Mouse (Mus musculus) forebrain, embryonic 11.5 days (tissue): Measurements from ENCODE around the gene Hist1h2aa. TPM values are rescaled to one million over a fixed set of nuclear protein-coding genes. Genes with fewer than 3 reads are reported as not detected.

Experiments
- ATAC-seq: fragments of 200-750 bp; cut with Nextera tagmentation; replicated peaks from 2 replicates; pipeline ENCODE4 v1.8.0; 2017; ENCODE audit warnings: moderate TSS enrichment; ENCODE audit not compliant: low FRiP score
- DNase-seq: peaks from one replicate; pipeline ENCODE4 v3.0.0-alpha.2; 2017; ENCODE audit warnings: low spot score
- H3K27ac ChIP-seq: fragments of 300-500 bp; sonication (generic); 2 replicates; pipeline ENCODE4 v1.5.1; 2014; ENCODE audit warnings: low read depth, low read length
- H3K27me3 ChIP-seq: fragments of 300-500 bp; sonication (generic); 2 replicates; pipeline ENCODE4 v1.6.1; 2014; ENCODE audit warnings: mild to moderate bottlenecking, low read length, mixed read lengths; ENCODE audit not compliant: control insufficient read depth, insufficient read depth
- H3K36me3 ChIP-seq: fragments of 300-500 bp; sonication (generic); 2 replicates; pipeline ENCODE4 v1.6.1; 2014; ENCODE audit warnings: mild to moderate bottlenecking, low read length, moderate library complexity, mixed read lengths; ENCODE audit not compliant: control insufficient read depth, insufficient read depth
- H3K4me1 ChIP-seq: fragments of 300-500 bp; sonication (generic); replicated peaks from 2 replicates; pipeline ENCODE4 v1.6.1; 2014; ENCODE audit warnings: low read length, mixed read lengths; ENCODE audit not compliant: control insufficient read depth, insufficient read depth
- H3K4me2 ChIP-seq: fragments of 300-500 bp; sonication (generic); 2 replicates; pipeline ENCODE4 v1.6.1; 2014; ENCODE audit warnings: low read depth, mild to moderate bottlenecking, low read length, moderate library complexity, mixed read lengths; ENCODE audit not compliant: severe bottlenecking
- H3K4me3 ChIP-seq: fragments of 300-500 bp; sonication (generic); 2 replicates; pipeline ENCODE4 v1.5.1; 2014; ENCODE audit warnings: low read depth, low read length
- H3K9ac ChIP-seq: fragments of 300-500 bp; sonication (generic); 2 replicates; pipeline ENCODE4 v1.6.1; 2014; ENCODE audit warnings: low read length
- H3K9me3 ChIP-seq: fragments of 300-500 bp; sonication (generic); 2 replicates; pipeline ENCODE4 v1.6.1; 2016; ENCODE audit warnings: low read length, mixed read lengths; ENCODE audit not compliant: control insufficient read depth
- WGBS: fragments of 180-500 bp; shearing (Covaris S2); extraction: QIAGEN DNeasy Blood & Tissue Kit; methylation state at CpG from one replicate; pipeline ENCODE4 v1.1.7; 2014; 5-methylcytosine and 5-hydroxymethylcytosine counted together
- microRNA-seq: library from miRNA; unstranded; fragments of <30 nt; microRNA quantifications from one replicate; pipeline ENCODE4, GENCODE M21; 2016; ENCODE audit not compliant: insufficient number of aligned reads
- polyA plus RNA-seq: library from polyadenylated mRNA; unstranded; fragments of >200 nt; fragmentation: Nextera tagmentation; extraction: Ambion mirVana; gene quantifications from 2 replicates; pipeline ENCODE4 v1.2.1, GENCODE M21; 2014

Hist1h2aa gene
- polyA plus RNA-seq, 1 experiment from 2014 or later, result not detected

GRCm38 (mm10) chr13:23964909-23965308, 30.6 kb downstream of the Hist1h2aa start:
- Histone ChIP-seq H3K4me2 (no peak overlapping the region), H3K36me3 (no peaks in the 10 kb centered on the region), H3K27ac (no peak overlapping the region), H3K9ac (no peak overlapping the region), H3K9me3 (no peaks in the 10 kb centered on the region), H3K27me3 (no peaks in the 10 kb centered on the region), H3K4me3 (no peak overlapping the region), H3K4me1 (peaks cover 2% of the 10 kb centered on the region; the same call in 1 of the 2 replicates)
- WGBS, result 87% methylated on average over 2 of the region's 2 CpGs
- ATAC-seq, result no peak
- no peak for DNase-seq

DNA sequence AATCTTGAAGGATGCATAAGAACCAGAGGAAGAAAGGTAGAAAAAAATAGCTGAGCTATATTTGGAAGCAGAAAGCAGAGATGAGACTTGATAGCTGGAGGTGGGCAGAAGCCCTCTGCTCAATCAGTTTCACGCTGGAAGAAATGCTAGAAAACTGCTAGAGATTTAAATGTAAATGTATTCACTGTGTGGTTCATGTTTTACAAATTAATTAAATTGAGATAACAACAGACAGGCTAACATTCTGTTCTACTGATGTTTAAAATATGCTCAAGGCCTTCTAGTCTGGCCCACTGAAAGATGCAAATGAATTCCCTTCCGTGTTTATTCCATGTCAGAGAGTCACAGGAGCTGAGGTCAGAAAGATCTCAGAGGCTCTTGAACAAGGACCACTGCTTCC, 37.6 kb downstream of the Hist1h2aa start:
- DNase-seq, result no peak
- 79% methylated on average over 2 of the region's 2 CpGs for WGBS
- H3K4me1 ChIP-seq, result peaks cover 2% of the 10 kb centered on the region; the same call in 1 of the 2 replicates

GRCm38 (mm10) chr13:23972271-23972670, 38.0 kb downstream of the Hist1h2aa start:
- no peak overlapping the region for H3K4me3 ChIP-seq
- ATAC-seq (no peak), DNase-seq (no peak)
- H3K27me3 ChIP-seq, result no peaks in the 10 kb centered on the region
- no peaks in the 10 kb centered on the region for H3K9me3 ChIP-seq
- no peaks in the 10 kb centered on the region for H3K36me3 ChIP-seq
- 83% methylated on average over 5 of the region's 5 CpGs for WGBS
- H3K9ac ChIP-seq, result no peak overlapping the region
- H3K4me1 ChIP-seq, result peaks cover 2% of the 10 kb centered on the region; the same call in 1 of the 2 replicates
- H3K27ac ChIP-seq, result no peak overlapping the region
- H3K4me2 ChIP-seq, result no peak overlapping the region

More for the DNA sequence above, 37.6 kb downstream of the Hist1h2aa start:
- H3K9ac ChIP-seq, result no peak overlapping the region
- no peaks in the 10 kb centered on the region for H3K36me3 ChIP-seq
- no peak overlapping the region for H3K4me2 ChIP-seq
- H3K27me3 ChIP-seq, result no peaks in the 10 kb centered on the region
- H3K27ac ChIP-seq, result no peak overlapping the region
- H3K4me3 ChIP-seq, result no peak overlapping the region
- no peak for ATAC-seq
- H3K9me3 ChIP-seq, result no peaks in the 10 kb centered on the region

Small RNA genes within 50 kb of the gene (microRNA-seq; reads per million reads assigned to microRNA genes)
- gene Gm44344, result not detected

Other genes starting within 250 kb of the Hist1h2aa start
- gene Hist1h1t, start 238.6 kb upstream of the Hist1h2aa start, polyA plus RNA-seq, result 0.51 TPM in 1 of 2 replicates, not detected in the other
- 6.0 and 6.8 TPM in 2 replicates for gene Hist1h4c, start 236.0 kb upstream of the Hist1h2aa start, polyA plus RNA-seq
- gene Hfe, start 223.6 kb upstream of the Hist1h2aa start, polyA plus RNA-seq, result 2.2 TPM in 2 replicates
- gene Hist1h1c, start 195.7 kb upstream of the Hist1h2aa start, polyA plus RNA-seq, result 14.5 and 15.2 TPM in 2 replicates
- gene Hist1h3c, start 188.9 kb upstream of the Hist1h2aa start, polyA plus RNA-seq, result 8.7 and 10.6 TPM in 2 replicates
- 2.6 and 3.4 TPM in 2 replicates for gene Hist1h2bb, start 187.7 kb upstream of the Hist1h2aa start, polyA plus RNA-seq
- 59.7 and 63.1 TPM in 2 replicates for gene Hist1h2ab, start 183.3 kb upstream of the Hist1h2aa start, polyA plus RNA-seq
- 11.7 and 15.4 TPM in 2 replicates for gene Hist1h3b, start 182.2 kb upstream of the Hist1h2aa start, polyA plus RNA-seq
- gene Hist1h4b, start 177.4 kb upstream of the Hist1h2aa start, polyA plus RNA-seq, result 4.7 and 5.9 TPM in 2 replicates
- 0.95 TPM in 1 of 2 replicates, not detected in the other for gene Hist1h4a, start 173.2 kb upstream of the Hist1h2aa start, polyA plus RNA-seq
- gene Hist1h3a, start 172.1 kb upstream of the Hist1h2aa start, polyA plus RNA-seq, result 2.9 and 5.4 TPM in 2 replicates
- 2.7 and 4.0 TPM in 2 replicates for gene Hist1h1a, start 170.8 kb upstream of the Hist1h2aa start, polyA plus RNA-seq
- 0.13 TPM in 1 of 2 replicates, not detected in the other for gene Trim38, start 164.5 kb upstream of the Hist1h2aa start, polyA plus RNA-seq
- not detected in 2 replicates for gene Slc17a2, start 127.5 kb upstream of the Hist1h2aa start, polyA plus RNA-seq
- not detected in 2 replicates for gene Slc17a3, start 95.0 kb upstream of the Hist1h2aa start, polyA plus RNA-seq
- gene Slc17a1, start 66.7 kb upstream of the Hist1h2aa start, polyA plus RNA-seq, result not detected in 2 replicates
- not detected in 2 replicates for gene Slc17a4, start 19.5 kb upstream of the Hist1h2aa start, polyA plus RNA-seq
- not detected in 2 replicates for gene Hist1h2ba, start 306 bp upstream of the Hist1h2aa start, polyA plus RNA-seq
- gene Scgn, start 56.8 kb downstream of the Hist1h2aa start, polyA plus RNA-seq, result 0.57 and 0.73 TPM in 2 replicates